Mouse (Mus musculus) CH12.LX (cell line): ENCODE measurements at regions not wholly inside any gene's neighbourhood (a gene's known extent, or its start where the extent isn't known, plus 50 kb on each side); places are given as distances from the start of the nearest gene placed in this dataset.

Experiments used
- DNase-seq: peaks from one replicate; pipeline ENCODE4 v3.0.0-alpha.2; 2013; ENCODE audit errors: extremely low read depth
- H3K27ac ChIP-seq: 2 replicates; pipeline ENCODE4 v1.5.1; 2012; ENCODE audit warnings: low read depth, mild to moderate bottlenecking, control low read depth, moderate library complexity; ENCODE audit not compliant: insufficient read depth
- H3K27me3 ChIP-seq: replicated peaks from 2 replicates; pipeline ENCODE3; 2012; ENCODE audit warnings: inconsistent platforms
- H3K36me3 ChIP-seq, 2 experiments: replicated peaks in 1 of 2; 2 replicates each; pipeline versions ENCODE3 to v1.6.1; 2012; ENCODE audit warnings: inconsistent platforms in 1 of 2, low read length in 1 of 2, mild to moderate bottlenecking in 1 of 2, mixed read lengths in 1 of 2, moderate library complexity in 1 of 2; ENCODE audit not compliant: control insufficient read depth in 1 of 2, insufficient read depth in 1 of 2
- H3K4me1 ChIP-seq, 2 experiments: 2 replicates each; pipeline ENCODE4 v1.6.1; 2012; ENCODE audit warnings: inconsistent platforms in 1 of 2, moderate library complexity in 1 of 2; ENCODE audit not compliant: insufficient read depth in 2 of 2, control insufficient read depth in 1 of 2
- H3K4me2 ChIP-seq: 2 replicates; pipeline ENCODE4 v1.6.1; 2012; ENCODE audit warnings: low read depth, mild to moderate bottlenecking, control low read depth; ENCODE audit not compliant: poor library complexity, insufficient read depth, severe bottlenecking
- H3K4me3 ChIP-seq, 3 experiments: fragments of 150-350 bp in 1 of 3; sonication (generic) in 1 of 3; replicated peaks in 1 of 3; 2 replicates each; pipeline versions ENCODE3 to v1.5.1; 2011 to 2012; ENCODE audit warnings: low read depth in 2 of 3, low read length in 2 of 3, mild to moderate bottlenecking in 2 of 3, moderate library complexity in 2 of 3, control low read depth in 1 of 3, improper control_type of control experiment in 1 of 3, inconsistent platforms in 1 of 3, mixed read lengths in 1 of 3; ENCODE audit not compliant: poor library complexity in 1 of 3
- H3K79me2 ChIP-seq: replicated peaks from 2 replicates; pipeline ENCODE4 v1.6.1; 2012; ENCODE audit warnings: mild to moderate bottlenecking, moderate library complexity; ENCODE audit not compliant: control insufficient read depth, poor library complexity, insufficient read depth, severe bottlenecking; ENCODE audit errors: extremely low read depth
- H3K9ac ChIP-seq: 2 replicates; pipeline ENCODE4 v1.6.1; 2012; ENCODE audit warnings: low read depth, mild to moderate bottlenecking, control low read depth, moderate library complexity; ENCODE audit not compliant: insufficient read depth
- H3K9me3 ChIP-seq: replicated peaks from 2 replicates; pipeline ENCODE3; 2012; ENCODE audit warnings: low read length, inconsistent platforms, mixed read lengths
- CHD2 ChIP-seq: IDR thresholded peaks from 2 replicates; pipeline ENCODE4 v1.6.1; 2011; ENCODE audit warnings: low read length, improper control_type of control experiment
- CTCF ChIP-seq, 2 experiments: IDR thresholded peaks in 1 of 2; conservative IDR thresholded peaks in 1 of 2; 2 replicates each; pipeline ENCODE4 v1.5.1; 2011 to 2012; ENCODE audit warnings: low read depth in 2 of 2, low read length in 2 of 2, improper control_type of control experiment in 1 of 2, inconsistent platforms in 1 of 2, mild to moderate bottlenecking in 1 of 2, moderate library complexity in 1 of 2
- MAFK ChIP-seq: IDR thresholded peaks from 2 replicates; pipeline ENCODE4 v1.6.1; 2011; ENCODE audit warnings: low read length, improper control_type of control experiment; ENCODE audit not compliant: insufficient replicate concordance
- MEF2A ChIP-seq: IDR thresholded peaks from 2 replicates; pipeline ENCODE4 v1.6.1; 2014; ENCODE audit warnings: low read depth, mild to moderate bottlenecking, inconsistent platforms, low read length, improper control_type of control experiment, borderline replicate concordance
- NELFE ChIP-seq: IDR thresholded peaks from 2 replicates; pipeline ENCODE4 v1.6.1; 2011; ENCODE audit warnings: low read depth, low read length, improper control_type of control experiment
- NRF1 ChIP-seq: IDR thresholded peaks from 2 replicates; pipeline ENCODE4 v1.6.1; 2014; ENCODE audit warnings: low read depth, mild to moderate bottlenecking, inconsistent platforms, low read length, improper control_type of control experiment, moderate library complexity
- POLR2A ChIP-seq: IDR thresholded peaks from 2 replicates; pipeline ENCODE4 v1.6.1; 2011; ENCODE audit warnings: low read depth, mild to moderate bottlenecking, improper control_type of control experiment, low read length
- TBP ChIP-seq: conservative IDR thresholded peaks from 2 replicates; pipeline ENCODE4 v1.6.1; 2011; ENCODE audit warnings: low read depth, low read length, improper control_type of control experiment
- UBTF ChIP-seq: IDR thresholded peaks from 2 replicates; pipeline ENCODE4 v1.6.1; 2012; ENCODE audit warnings: low read depth, mild to moderate bottlenecking, inconsistent platforms, low read length, improper control_type of control experiment, moderate library complexity
- ZC3H11A ChIP-seq: IDR thresholded peaks from 2 replicates; pipeline ENCODE4 v1.6.1; 2012; ENCODE audit warnings: low read depth, mild to moderate bottlenecking, inconsistent platforms, low read length, improper control_type of control experiment
- ZNF384 ChIP-seq: IDR thresholded peaks from 2 replicates; pipeline ENCODE4 v1.6.1; 2012; ENCODE audit warnings: low read depth, low read length, improper control_type of control experiment, inconsistent platforms
- dilution Hi-C: fragments of 300-500 bp; cut with MboI; formaldehyde crosslinking; loops from 2 replicates; pipeline ENCODE4 v1.14.3; 2020; ENCODE audit warnings: low sequenced_read_pairs; ENCODE audit not compliant: extremely low pct_unique_long_range_greater_than_20kb, extremely low pct_ligation_motif_present
- in situ Hi-C: fragments of 300-500 bp; cut with MboI; formaldehyde crosslinking; loops from 3 replicates; pipeline ENCODE4 v1.14.3; 2019; ENCODE audit warnings: low sequenced_read_pairs, low pct_ligation_motif_present, low pct_unique_long_range_greater_than_20kb, mixed read lengths

GRCm38 (mm10) chr3:65001131-65001530 is 108.1 kb upstream of the Kcnab1 start:
- no peak overlapping the region for H3K9ac ChIP-seq
- in situ Hi-C loops (no loop called here), dilution Hi-C loops (no loop called here)
- H3K4me1 ChIP-seq: peaks cover 0 to 8% of the 10 kb centered on the region in 2 experiments; a peak in 1 of 4 replicates
- TF ChIP-seq MEF2A: no peak
- no peak for TF ChIP-seq POLR2A
- TF ChIP-seq UBTF: no peak
- no peak for TF ChIP-seq ZC3H11A
- TF ChIP-seq NRF1: no peak
- H3K4me3 ChIP-seq: no peak overlapping the region
- no peak overlapping the region for H3K27ac ChIP-seq
- H3K4me2 ChIP-seq: no peak overlapping the region
- H3K27me3 ChIP-seq: no peaks in the 10 kb centered on the region
- no peaks in the 10 kb centered on the region for H3K36me3 ChIP-seq
- DNase-seq: no peak
- no peaks in the 10 kb centered on the region for H3K79me2 ChIP-seq
- no peaks in the 10 kb centered on the region for H3K9me3 ChIP-seq

DNA sequence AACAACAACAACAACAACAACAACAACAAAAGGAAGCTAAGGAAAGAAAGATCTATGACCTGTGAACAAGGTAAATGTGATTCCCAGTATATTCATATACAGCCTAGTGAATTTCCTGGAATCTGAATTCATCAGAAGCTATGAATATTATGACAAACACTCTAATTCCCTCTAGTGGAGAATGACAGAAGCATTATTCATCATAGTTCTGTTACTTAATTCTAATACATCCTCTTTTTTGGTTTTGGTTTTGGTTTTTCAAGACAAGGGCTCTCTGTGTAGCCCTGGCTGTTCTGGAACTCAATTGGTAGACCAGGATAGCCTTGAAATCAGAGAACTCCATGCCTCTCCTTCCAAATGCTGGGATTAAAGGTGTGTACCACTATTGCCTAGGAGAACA is 106.6 kb upstream of the Kcnab1 start:
- Histone ChIP-seq H3K4me1 (peaks cover 0 to 8% of the 10 kb centered on the region in 2 experiments; a peak in 1 of 4 replicates), H3K36me3 (no peaks in the 10 kb centered on the region), H3K9ac (no peak overlapping the region), H3K4me2 (no peak overlapping the region), H3K27ac (no peak overlapping the region), H3K79me2 (no peaks in the 10 kb centered on the region), H3K9me3 (no peaks in the 10 kb centered on the region), H3K4me3 (no peak overlapping the region), H3K27me3 (no peaks in the 10 kb centered on the region)
- TF ChIP-seq MEF2A (no peak), CTCF (conservative IDR thresholded peaks at IDR 0.05 in 1 of 2, IDR thresholded peaks at IDR 0.05 in 1 of 2; ENCODE audit: low read depth in 2 of 2, low read length in 2 of 2) (peak in 1 of 2 experiments; percentile 14; a peak in 1 of 4 replicates)
- in situ Hi-C loops (no loop called here), dilution Hi-C loops (no loop called here)
- DNase-seq: peak; percentile 6

GRCm38 (mm10) chr3:65006127-65006526 is 103.1 kb upstream of the Kcnab1 start:
- H3K79me2 ChIP-seq: no peaks in the 10 kb centered on the region
- no peaks in the 10 kb centered on the region for H3K36me3 ChIP-seq
- dilution Hi-C loops: no loop called here
- TF ChIP-seq NELFE (no peak), CHD2 (no peak), ZNF384 (no peak), TBP (no peak), MAFK (no peak)
- TF ChIP-seq, all 38 proteins: peak for 0
- H3K4me1 ChIP-seq: peaks cover 0 to 3% of the 10 kb centered on the region in 2 experiments; a peak in 1 of 4 replicates
- no peak overlapping the region for H3K4me3 ChIP-seq
- H3K9me3 ChIP-seq: no peaks in the 10 kb centered on the region
- no peak for DNase-seq
- H3K9ac ChIP-seq: no peak overlapping the region
- H3K27me3 ChIP-seq: no peaks in the 10 kb centered on the region
- no peak overlapping the region for H3K27ac ChIP-seq
- H3K4me2 ChIP-seq: no peak overlapping the region
- in situ Hi-C loops: no loop called here
